Mouse (Mus musculus): ENCODE data around the gene Fmr1nb. TPM values are rescaled to one million over a fixed set of nuclear protein-coding genes. Genes with fewer than 3 reads are reported as not detected.

Gene Fmr1nb
- not detected for total RNA-seq (2023)

DNA sequence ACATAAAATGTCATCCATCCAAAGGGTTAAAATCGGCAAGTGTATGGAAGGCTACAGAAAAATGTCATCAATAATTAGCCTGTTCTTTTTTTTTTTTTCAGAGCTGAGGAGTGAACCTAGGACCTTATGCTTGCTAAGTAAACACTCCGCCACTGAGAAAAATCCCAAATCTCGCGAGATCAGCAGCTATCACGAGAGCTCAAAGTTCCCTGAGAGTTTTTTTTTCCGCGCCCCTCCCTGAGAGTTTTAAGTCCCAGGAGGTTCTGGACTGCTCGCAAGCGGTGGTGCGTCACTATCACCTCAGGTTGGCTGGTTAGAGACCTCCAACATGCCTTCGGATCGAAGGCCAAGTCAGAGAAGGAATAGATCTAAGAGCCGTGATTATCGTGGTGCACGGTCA lies at the start of gene Fmr1nb:
Gene Fmr1nb, plus strand, starts transcription at position 234 of the 400 bp plus-strand sequence.

GRCm38 (mm10) chrX:68821059-68821458 lies 59.4 kb downstream of the Fmr1nb start, which contains the start of gene Gm14698:
TSS of gene Gm14698 (plus strand) at chrX:68821093.

Other genes starting within 250 kb of the Fmr1nb start
- 10 to 100 TPM; 86.0 to 92.3 TPM for gene Fmr1, start 83.3 kb upstream of the Fmr1nb start, total RNA-seq (2023)
- gene Gm14698, start 59.3 kb downstream of the Fmr1nb start, total RNA-seq (2023): 1 to 10 TPM; 1.5 to 3.2 TPM
- gene Gm6812, start 131.2 kb downstream of the Fmr1nb start, total RNA-seq (2023): not detected